Mouse (Mus musculus): ENCODE results near the gene Rab5if. TPM values are rescaled to one million over a fixed set of nuclear protein-coding genes. Genes with fewer than 3 reads are reported as not detected.
A peak's percentile ranks its signal among the peaks of the same experiment; 100 is the strongest.
"Not testable (repeated sequence)": the region's sequence is repeated elsewhere in the genome, so short reads cannot be mapped to it uniquely, and the experiment has no call there.

The Rab5if gene
- total RNA-seq, 2 experiments from 2014 or later = 103 to 108 TPM

DNA sequence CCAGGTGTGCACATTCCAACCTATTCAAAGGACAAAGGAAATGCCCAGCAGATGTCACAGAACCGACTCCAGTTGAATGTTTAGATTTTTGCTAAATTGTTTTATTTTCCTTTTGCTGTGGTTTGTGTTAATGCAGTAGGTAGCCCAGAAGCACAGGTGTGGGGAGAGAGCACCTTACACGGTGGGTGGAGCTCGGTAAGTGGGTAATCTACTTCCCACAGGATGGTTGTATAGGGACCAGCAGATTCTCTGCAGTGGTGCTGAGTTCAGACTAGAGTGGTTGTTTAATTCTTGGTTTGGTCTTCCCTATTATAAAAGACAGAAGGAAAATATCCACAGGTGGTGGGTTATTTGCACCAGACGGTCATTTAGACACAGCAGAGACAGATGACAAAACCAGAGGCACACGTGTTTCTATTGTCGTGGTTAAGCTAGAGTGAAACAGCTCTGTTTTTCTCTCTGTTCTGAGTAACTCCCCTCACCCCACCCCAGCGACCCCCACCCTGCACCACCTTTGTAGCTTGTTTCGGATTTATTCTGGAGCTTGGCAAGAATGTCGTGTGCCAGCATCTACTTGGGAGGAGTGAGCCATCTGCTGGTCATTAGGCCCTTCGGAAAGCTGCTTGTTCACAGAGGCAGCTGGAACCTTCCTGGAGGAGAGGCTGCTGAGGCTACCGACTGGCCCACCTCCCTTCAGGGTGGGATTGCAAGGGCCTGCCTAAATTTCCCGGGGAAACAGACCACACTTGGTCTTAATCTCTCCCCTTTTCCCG, 8.7 kb upstream of the Rab5if start:
- DNase-seq = not testable (repeated sequence)

DNA sequence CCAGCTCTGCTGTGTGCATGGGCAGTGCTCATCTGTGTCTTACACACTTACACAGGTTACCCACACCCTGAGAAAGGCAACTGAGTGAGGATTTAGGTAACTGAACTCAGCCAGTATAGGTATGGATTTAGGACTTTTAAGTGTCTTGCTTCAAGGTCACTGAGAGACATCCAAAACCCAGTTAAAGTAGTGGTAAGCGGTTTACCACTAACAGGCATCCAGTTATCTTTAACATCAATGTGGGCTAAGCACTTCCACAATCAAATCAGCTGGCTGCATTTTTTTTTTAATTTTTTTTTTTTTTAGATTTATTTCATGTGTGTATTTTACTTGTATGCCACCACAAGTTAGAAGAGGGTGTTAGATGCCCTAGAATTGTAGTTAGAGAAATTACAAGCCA, 6.6 kb upstream of the Rab5if start:
- no peak for DNase-seq

DNA sequence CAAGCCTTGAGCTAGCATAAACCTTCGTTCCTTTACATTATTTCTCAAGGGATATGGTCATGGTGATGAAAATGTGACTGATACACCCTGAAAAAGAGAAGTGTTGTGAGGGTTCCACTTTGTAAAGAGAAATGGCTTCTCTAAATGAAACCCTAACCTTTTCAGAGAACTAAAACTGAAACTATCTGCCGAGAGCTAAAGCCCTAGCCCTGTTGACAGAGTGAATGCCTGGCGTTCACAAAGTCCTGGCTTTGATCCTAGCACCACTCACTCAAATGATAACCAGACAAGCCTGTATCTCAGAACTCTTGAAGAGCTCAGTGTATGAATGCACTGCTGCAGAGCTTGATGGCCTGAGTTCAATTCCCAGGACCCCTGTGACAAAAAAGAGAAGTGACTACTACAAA, 5.5 kb upstream of the Rab5if start:
- no peak for DNase-seq

DNA sequence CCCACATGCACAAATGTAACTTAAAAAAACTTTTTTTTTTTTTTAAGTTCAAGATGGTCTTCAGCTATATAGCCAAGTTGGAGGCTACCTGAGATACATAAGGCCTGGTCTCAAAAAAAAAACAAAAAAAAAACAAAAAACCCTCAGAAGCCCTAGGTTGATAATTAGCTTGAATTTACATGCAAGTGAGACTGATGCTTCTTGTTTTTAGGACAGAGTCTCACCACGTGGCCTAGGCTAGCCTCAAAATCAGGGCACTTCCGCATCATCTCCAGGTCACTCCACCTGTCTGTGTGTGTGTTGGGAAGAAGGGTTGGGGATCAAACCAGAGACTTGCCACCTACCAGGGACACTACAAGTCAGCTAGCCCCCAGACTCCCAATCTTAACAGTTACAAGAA, 5.1 kb upstream of the Rab5if start, which contains the start of gene 4930518I15Rik:
TSS of gene 4930518I15Rik (minus strand) at position 112 of the 400 bp plus-strand sequence.
- DNase-seq = no peak

DNA sequence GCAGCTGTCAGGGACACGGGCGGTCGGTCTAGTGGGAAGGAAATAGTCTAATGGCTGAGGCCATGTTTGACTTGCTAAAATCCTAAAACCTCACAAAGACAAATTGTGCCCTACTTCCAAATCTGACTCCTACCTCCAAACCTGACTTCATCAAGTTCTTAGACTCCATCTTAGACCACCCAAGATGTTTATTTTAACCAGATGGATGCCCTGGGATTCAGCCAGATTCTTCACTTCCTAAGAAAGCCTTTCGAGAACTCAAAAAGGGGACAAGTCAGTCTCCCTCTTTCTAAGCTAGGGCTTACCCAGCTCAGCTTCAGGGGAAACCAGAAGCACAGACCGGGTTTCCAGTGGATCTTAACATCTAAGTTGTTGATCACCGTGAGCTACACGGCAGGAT, 4.3 kb upstream of the Rab5if start:
- DNase-seq = no peak

DNA sequence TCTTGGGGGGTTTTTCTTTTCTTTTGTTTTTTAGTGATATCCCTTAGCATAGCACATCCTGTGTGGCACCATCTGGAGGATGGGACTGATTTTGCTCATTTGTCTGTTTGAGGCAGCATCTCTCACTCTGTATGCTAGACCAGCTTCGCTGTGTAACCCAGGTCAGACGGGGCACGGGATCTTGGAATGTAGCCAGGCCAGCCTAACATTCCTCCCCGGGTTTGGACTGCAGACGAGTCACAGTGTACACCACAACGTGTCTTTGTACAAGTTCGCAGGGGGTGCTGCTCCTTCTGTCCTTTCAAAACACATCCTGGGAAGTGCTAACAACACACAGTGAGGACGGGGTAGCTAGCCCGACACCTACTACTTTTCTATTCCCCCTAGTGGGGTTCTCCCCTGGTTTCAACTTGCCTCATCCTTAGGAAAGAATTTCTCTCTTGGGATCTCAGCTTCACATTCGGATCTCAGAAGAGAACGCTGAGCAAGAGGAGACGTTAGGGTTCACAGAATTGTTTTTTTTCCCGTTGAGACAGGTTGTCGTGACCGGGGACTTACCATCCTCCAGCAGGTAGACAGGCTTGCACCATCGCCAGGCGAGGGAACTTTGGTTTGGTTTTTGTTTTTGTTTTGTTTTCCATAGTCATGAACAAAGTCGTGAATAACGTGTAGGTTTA, 749 bp upstream of the Rab5if start:
- no peak for DNase-seq

DNA sequence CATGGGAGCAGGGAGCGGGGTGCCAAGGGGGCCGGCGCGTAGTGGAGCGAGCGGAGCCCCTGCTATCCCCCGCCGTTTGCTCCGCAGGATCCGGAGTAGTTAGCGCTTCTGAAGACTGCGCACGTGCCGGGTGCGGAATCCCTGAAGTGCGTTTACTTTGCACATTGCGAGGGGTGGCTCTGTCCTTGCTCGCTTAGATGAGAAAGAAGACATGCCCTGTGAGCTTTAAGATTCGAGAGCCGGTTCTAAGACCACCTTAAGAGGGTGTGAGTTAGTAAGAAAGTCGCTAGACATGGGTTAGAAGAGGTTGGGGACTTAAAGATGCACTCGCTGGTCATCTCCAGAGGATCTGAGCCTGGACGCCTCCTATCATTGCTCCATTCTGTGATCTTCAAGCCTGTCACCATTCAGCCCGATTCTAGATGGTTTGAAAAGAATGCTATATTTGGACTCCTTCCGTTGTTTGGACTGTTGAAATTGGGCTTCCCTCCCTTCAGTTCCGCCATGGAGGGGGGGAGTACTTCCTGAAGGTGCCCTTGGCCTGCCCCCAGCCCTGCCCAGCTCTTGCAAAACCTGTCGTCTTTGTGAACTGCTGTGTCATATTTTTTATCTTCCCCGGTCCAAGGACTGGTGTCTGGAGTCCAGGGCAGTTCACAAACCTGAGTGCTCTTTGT, 696 bp downstream of the Rab5if start:
- no peak for DNase-seq

DNA sequence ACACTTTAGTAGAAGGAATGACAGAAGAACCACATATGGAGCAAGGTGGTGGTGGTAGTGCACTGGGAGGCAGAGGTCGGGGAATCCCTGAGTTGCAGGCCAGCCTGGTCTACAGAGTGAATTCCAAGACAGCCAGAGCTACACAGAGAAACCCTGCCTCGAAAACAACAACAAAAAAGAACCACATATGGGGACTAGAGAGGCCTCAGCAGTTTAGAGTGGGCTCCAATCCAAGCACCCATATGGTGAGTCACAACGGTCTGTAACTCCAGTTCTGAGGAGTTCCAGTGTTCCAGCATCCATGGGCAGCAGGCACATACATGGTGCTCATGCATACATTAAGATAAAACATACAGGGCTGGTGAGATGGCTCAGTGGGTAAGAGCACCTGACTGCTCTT, 1.6 kb downstream of the Rab5if start:
- DNase-seq = no peak

DNA sequence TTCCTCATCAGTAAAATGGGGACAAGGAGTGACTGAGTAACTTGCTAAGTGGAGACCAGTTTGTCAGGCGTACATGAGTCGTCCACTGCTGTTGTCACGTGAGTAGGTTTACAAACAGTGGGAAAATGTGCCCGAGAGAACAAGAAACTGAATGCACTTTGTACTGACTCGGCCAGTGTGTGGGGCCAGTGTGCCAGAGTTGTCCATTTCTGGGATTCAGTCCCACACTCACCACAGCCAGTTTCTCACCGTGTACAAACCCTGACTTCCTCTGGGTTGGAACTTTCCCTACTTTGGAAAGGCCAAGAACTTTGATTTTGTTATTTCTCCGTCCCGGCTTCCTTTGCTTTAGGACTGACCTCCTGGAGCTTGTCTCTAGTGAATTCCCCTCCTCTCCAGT, 6.1 kb downstream of the Rab5if start:
- DNase-seq = peak; percentile 30 to 43

DNA sequence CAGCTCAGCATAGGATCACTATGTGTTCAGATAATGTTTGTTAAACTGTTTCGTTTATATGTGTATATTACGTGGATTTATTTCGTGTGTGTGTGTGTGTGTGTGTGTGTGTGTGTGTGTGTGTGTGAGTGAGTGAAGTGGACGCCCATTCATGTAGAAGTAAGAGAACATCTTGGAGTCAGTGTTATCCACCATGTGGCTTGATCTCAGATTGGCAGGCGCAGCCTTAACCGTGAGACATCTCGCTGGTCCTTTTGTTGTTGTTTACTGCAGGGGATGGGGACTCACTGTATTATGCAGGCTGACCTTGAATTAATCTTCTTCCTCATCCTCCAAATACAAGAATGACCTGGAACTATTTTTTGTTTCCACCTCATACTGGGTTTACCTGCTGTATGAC, 6.6 kb downstream of the Rab5if start:
- DNase-seq = no peak

DNA sequence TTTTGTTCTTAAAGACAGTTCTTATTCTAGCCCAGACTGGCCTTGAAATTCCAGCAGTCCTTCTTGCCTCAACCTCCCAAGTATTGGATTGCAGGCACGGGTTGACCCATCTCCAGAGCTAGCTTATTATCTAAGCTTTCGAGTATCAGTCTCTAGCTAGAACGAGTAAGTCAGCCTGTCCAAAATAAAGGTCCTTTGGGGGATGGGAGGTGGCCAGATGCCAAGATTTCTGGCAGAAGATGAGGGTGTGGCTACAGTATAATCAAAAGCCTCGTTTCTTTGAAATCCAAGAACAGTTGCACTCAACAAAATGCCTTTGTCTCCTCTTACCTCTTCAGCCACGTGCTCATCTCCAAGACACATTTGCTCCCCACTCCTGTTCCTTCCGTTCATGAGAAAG, 7.6 kb downstream of the Rab5if start:
- DNase-seq = no peak

DNA sequence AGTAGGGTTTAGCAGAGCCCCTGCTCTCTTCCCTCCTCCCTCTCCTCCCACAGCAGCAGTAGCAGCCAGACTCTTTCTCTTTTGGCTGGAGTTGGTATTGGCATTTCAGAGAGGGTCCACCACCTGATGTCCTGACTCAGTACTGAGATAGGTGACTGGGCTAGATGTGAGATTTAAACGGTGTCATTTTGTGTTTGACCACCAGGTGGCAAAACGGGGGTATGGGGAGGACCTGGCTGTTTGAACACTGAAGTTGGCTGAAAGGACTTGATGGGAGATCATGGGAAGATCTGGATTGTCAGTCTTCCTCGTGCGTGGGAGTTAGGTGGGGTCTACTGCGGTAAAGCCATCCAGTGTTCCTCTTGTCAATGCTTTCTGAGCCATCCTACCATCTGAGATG, 10.7 kb downstream of the Rab5if start:
- DNase-seq = peak in 1 of 2 experiments; percentile 38

DNA sequence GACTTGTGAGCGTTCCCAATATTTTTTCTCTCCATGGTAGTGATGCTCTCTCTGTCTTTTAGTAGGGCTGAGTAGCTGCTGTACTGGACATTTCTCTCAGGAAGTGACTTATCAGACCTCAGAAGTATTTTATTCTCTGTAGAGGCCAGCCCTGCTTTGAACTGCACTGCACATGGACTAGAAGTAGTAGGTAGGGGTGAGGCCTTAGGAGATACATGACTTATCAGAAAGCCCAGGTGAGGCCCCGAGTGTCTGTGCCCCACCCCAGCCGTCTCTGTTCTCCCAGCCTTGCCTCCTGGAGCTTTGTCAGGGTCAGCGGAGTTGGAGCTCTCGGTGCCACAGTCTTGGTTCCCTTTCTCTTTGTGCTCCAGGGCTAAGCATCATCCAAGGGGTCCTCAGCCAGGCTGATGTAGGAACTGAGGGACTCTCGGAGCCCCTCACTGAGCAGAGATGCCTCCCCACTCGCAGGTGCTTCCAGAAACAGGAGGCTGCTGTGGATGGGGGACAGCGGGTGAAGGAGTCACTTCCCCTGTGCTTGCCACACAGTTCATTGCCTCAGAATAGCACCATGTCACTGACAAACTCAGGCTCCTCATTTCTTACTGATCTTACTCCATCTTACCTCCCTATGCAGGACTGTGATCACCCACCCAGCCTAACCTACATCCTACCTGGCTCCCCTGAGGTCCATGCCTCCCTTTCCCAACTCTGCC, 11.3 kb downstream of the Rab5if start:
- no peak for DNase-seq

DNA sequence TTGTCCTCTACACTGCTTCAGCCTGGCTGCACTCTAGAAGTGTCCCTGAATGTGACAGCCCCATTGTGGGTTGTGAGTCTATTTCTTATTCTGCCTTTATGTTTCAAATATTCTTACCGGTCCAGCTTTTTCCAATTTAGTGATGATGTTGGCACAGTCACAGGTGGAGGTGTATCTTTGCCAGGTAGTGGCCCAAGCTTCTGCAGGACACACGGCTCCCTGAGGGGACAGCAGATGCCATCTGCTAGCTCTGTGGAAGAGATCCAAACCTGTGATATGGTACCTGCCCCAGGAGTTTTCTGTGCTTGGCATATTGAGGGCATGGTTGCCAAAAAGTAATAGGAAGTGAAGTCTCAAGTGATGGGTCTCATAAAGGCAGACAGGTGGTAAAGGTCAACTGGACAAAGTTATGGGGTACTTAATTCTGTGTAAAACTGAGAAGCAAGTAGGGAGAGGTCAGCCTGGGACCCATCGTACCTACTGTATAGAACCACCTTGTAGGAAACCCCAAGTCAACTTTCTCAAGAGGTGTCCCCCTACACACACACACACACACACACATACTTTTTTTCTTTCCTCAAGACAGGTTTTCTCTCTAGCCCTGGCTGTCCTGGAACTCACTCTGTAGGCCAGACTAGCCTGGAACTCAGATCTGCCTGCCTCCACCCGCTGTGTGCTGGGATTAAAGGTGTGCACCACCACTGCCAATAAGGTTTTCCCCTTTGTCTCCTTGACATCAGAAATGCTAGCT, 12.0 kb downstream of the Rab5if start:
- DNase-seq = no peak

DNA sequence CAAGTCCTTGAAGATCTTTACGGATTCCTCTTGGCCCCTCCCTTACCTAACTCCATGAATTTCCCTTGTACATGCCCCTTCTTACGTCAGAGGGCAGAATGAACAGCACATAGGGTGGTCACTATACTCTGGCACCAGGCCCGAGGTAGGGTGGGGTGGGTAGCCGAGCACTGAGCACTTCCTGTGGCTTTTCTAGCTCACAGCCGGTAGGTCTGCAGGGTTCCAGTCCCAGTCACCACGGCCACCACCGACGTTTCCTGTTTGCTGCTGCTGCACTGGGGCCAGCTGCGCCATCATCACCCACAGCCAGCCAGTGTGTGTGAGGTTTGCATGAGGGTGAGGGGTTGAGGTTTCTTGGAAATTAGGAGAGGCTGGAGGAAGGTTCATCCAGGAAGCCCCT, 14.8 kb downstream of the Rab5if start:
- DNase-seq = no peak

DNA sequence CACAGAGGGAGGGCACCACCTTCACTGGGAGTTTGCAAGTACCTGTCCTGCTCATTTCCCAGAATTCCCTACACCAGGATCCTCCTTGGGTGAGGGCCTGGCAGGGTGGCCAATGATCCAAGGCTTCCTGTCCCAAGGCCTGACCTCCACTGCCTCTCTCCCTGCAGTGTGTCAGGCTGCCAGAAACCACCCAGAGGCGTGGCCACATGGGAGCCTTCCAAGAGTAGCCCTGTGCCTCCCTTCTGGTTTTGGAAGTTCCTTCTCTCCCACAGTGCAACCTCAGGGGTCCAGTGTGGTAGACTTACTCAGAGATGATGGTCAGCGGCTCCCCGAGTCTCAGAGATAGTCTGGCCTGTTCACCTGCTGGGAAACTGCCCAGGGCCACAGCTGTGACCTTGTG, 16.6 kb downstream of the Rab5if start:
- no peak for DNase-seq

DNA sequence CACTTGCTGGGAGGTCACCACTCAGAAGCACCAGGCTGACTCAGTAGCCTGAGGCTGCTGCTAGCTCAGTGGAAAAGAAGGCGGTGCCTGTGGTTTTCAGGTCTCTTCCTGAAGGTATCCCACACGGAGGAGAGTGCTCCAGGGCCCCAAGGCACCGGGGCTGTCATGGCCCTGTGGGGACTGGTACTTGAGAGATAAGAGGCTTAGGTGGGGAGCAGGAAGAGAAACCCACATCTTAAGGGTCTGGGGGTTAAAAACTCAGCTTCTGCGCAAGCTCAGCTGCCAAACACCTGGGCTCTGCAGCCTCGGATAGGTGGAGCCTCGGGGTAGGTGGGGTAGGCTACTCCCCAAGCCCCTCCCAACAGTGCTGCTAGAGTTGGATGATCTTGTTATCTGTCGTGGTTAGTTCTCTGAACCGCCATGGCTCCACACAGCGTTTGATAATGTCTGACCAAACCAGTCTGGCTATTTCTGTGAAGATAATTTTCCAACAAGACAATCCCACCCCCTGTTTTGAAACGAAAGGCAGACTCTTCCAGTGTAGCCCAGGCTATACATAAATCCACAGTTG, 19.6 kb downstream of the Rab5if start:
- no peak for DNase-seq

DNA sequence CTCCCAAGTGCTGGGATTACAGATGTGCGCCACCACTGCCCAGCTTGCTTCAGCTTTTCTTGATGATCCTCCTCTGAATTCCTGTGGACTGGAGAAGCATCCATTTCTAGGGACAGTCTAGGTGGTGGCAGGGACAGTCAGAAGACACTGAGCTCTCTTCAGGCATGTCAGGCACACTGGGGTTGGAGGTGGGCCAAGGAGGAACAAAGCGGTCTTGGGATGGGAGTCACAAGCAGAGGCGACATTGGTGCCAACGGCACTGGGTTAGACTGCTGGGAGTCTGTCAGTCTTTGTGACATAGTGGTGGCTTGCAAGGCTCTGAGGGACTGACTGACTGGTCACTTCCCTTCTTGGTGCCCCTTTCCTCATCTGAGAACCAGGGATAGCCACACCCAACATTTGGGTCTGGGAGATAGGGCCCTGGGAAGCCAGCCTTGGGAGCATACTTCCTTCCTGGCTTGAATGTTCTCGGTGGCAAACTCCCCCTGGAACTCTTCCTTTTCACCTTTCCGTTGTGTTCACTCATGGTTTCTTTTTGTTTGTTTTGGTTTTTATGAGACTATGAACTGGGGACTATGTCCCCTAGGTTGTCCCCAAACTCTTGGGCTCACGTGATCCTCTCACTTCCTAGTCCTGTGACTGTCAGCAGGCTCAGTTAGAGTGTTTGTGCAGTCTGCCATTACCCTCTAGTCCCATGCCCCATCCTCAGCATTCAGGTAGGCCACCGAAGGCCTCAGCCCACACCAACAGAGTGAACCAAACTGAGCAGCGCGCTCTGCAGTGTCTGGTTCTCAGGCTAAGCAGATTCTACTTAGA, 21.7 kb downstream of the Rab5if start:
- no peak for DNase-seq

DNA sequence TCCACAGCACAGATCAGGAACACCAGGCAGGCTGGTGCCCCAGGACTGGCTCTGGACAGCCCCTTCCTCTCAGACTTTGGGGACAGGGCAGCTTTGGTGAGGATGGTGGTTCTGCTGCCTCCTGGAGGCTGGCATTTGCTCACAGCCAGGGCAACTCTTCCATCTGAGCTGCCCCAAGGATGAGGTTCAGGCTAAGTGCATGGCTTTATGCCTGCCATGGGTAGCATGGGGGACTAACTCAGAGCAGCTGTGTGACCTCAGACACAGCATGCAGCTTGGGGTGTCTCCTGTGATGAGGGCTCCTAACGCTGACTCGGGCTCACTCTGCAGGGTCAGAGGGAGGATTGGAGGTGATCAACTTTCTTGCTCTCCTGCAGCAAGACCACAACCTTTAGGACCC, 22.7 kb downstream of the Rab5if start:
- not testable (repeated sequence) for DNase-seq

DNA sequence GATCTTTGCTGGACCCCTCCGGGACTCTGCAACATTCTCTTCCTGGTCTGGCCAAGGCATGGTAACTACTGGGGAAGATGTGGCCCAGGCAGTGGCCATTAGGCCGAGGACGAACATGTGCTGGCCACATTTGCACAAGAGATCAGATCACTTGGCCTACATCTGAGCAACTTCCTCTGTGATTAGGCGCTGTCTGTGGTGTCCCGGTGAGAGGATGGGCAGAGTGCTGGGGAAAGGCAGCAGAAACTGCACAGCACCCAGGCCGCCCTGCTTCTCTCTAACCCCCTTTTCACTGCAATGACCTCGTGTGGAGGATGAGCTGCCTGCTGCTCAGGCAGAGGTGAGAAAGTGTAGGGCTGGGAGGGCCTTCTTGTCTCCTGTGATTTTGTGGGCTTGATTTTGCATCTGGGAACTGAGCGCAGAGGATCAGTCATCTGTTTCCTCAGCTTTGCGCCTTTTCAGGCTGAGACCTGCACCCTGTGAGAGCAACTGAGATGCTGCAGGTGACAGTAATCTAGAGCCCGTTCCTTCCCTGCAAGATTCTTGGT, 23.2 kb downstream of the Rab5if start:
- DNase-seq = no peak

DNA sequence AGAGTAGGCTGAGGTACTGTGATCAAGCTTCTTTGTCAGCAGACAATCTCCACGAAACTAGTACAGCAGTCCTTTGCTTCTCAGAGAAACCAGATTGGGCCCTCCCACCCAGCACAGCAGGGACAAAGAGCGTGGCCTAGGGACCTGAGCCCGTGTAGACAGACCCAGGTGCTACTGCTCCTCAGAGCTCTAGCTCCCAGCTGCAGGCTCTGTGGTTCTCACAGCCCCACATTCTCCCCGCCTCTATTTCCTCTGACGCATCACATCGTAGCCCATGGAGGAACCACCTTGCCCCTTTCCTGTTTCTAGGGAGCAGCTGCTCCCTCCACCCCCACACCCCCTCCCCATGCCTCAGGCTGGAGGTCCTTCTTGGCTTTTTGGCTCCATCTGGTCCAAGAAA, 24.1 kb downstream of the Rab5if start, which contains the start of gene Sla2:
TSS of gene Sla2 (minus strand) at position 176 of the 400 bp plus-strand sequence.
- DNase-seq = no peak
